Mouse (Mus musculus): ENCODE data around the gene Kifc5b. TPM values are rescaled to one million over a fixed set of nuclear protein-coding genes. Genes with fewer than 3 reads are reported as not detected.

The Kifc5b gene
- polyA plus RNA-seq, 1 experiment from 2014 or later, result 6.4 TPM

DNA sequence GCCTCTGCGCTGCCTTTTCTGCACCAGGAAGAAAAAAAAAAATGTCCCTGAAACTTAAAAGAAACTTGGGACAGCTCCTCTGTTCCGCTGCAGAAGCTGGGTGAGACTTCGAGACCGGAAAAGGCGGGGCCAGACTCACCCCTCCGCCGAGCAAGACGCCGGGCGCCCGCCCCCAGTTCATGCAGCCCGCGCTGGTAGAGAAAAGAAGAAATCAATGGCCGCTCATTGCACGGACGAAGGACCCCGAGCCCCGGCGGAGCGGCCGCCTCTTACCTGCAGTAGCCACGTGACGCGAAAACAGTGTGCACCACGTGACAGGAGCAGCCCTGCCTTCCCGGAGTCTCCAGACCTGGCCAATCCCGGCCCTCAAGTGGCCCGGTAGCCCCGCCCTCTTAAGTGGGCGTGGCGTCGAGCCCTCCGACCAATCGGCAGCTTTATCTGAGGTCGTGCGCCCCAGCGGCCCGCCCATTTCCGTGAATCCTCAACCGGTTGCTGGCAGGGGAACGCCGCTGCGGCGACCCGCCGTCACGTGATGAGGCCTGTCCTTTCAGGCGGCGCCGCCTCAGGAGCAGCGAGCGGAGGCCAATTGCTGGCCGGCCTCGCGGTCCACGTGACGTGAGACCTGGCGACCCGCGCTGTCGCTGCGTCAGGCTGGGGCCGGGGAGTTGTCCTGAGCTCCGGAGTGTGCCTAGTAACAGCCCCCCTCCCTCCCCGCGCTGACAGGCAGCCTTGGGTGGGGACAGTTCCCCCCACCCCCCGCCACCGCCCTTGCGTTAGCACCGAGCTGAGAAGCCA lies 22.5 kb downstream of the Kifc5b start, which contains the start of gene Cuta:
TSS of gene Cuta (minus strand) at position 392 of the 795 bp plus-strand sequence.
- Histone ChIP-seq H3K9me3 (replicated peaks; ENCODE audit: control insufficient read depth, low read length) (no peaks in the 10 kb centered on the region), H3K27me3 (ENCODE audit: control insufficient read depth, insufficient read depth, low read length) (no peaks in the 10 kb centered on the region), H3K9ac (ENCODE audit: low read length) (peak within 1 kb of the TSS; percentile 81), H3K4me2 (ENCODE audit: low read depth, low read length) (peak within 1 kb of the TSS; percentile 99), H3K4me1 (ENCODE audit: control insufficient read depth, insufficient read depth, low read length) (peaks cover 24% of the 10 kb centered on the region), H3K4me3 (replicated peaks; ENCODE audit: low read length) (peak within 1 kb of the TSS; percentile 83), H3K36me3 (ENCODE audit: control insufficient read depth, insufficient read depth, low read length) (peaks cover 4% of the 10 kb centered on the region; the same call in 1 of the 2 replicates), H3K27ac (ENCODE audit: low read length) (peak within 1 kb of the TSS; percentile 97)
- under 1% methylated on average over 70 of the region's 70 CpGs for WGBS
- peak; percentile 96 for ATAC-seq (ENCODE audit: insufficient read depth, low FRiP score)

DNA sequence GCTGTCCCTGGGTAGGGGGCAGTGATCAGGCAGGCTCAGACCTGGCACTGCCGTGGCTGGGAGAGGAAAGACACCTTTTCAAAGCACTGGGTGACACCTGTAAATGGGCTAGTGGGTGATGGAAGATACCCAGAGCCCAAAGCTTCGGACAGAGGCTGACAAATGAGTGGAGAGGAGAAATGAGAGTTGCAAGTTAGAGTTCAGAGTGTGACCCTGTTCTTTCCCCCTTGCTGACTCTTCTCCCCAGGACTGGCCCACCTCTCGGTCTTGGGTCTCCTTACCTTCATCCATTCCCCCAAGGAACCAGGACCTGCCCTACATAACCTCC lies 23.0 kb downstream of the Kifc5b start:
- no peaks in the 10 kb centered on the region for H3K27me3 ChIP-seq (ENCODE audit: control insufficient read depth, insufficient read depth, low read length)
- peak overlapping the region; percentile 81 for H3K9ac ChIP-seq (ENCODE audit: low read length)
- H3K36me3 ChIP-seq (ENCODE audit: control insufficient read depth, insufficient read depth, low read length), result peaks cover 4% of the 10 kb centered on the region; the same call in 1 of the 2 replicates
- ATAC-seq (ENCODE audit: insufficient read depth, low FRiP score), result no peak
- 4% methylated on average over 3 of the region's 3 CpGs for WGBS
- H3K4me3 ChIP-seq (replicated peaks; ENCODE audit: low read length), result peak overlapping the region; percentile 83
- H3K4me2 ChIP-seq (ENCODE audit: low read depth, low read length), result peak overlapping the region; percentile 81
- no peaks in the 10 kb centered on the region for H3K9me3 ChIP-seq (replicated peaks; ENCODE audit: control insufficient read depth, low read length)
- H3K4me1 ChIP-seq (ENCODE audit: control insufficient read depth, insufficient read depth, low read length), result peaks cover 24% of the 10 kb centered on the region
- peak overlapping the region; percentile 97 for H3K27ac ChIP-seq (ENCODE audit: low read length)

DNA sequence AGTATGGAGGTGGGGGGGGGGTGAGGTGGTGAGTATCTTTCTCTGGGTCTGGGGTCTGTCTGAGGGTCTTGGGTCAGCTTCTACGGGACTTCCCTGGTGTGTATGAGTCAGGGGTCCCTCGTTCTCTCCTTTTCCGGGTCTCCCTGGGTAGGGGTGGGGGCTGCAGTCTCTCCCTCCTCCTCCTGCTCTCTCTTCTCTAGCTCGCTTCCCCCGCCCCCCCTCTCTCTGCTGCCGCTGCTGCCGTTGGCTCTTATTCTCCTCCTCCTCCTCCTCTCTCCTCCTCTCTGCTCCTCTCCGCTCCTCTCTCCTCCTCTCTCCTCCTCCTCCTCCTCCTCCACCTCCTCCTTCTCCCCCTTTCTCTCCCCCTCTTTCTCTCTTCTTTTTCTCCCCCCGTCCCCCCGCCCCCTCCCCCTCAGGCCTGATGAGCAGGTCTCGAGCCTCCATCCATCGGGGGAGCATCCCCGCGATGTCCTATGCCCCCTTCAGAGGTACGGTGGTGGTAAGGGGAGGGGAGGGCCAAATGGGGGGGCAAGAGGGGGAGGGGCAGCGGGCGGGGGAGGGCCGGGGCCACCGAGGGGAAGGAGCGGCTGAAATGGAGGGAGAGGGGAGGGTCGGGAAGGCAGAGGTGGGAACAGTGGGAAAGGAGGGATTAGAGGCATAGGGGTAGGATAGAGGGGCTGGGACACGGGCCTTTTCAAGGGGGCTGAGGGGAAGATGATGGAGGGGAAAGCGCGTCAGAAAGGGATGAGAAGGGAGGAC lies 24.3 kb downstream of the Kifc5b start, which contains the start of gene Syngap1:
TSS of gene Syngap1 (plus strand) at position 223 of the 759 bp plus-strand sequence.
- peak within 1 kb of the TSS; percentile 81 for H3K4me2 ChIP-seq (ENCODE audit: low read depth, low read length)
- WGBS, result 6% methylated on average over 21 of the region's 24 CpGs
- H3K4me3 ChIP-seq (replicated peaks; ENCODE audit: low read length), result peak within 1 kb of the TSS; percentile 83
- H3K4me1 ChIP-seq (ENCODE audit: control insufficient read depth, insufficient read depth, low read length), result peaks cover 31% of the 10 kb centered on the region
- no peaks in the 10 kb centered on the region for H3K27me3 ChIP-seq (ENCODE audit: control insufficient read depth, insufficient read depth, low read length)
- H3K27ac ChIP-seq (ENCODE audit: low read length), result peak within 1 kb of the TSS; percentile 97
- peaks cover 4% of the 10 kb centered on the region; the same call in 1 of the 2 replicates for H3K36me3 ChIP-seq (ENCODE audit: control insufficient read depth, insufficient read depth, low read length)
- peak within 1 kb of the TSS; percentile 81 for H3K9ac ChIP-seq (ENCODE audit: low read length)
- no peak for ATAC-seq (ENCODE audit: insufficient read depth, low FRiP score)
- H3K9me3 ChIP-seq (replicated peaks; ENCODE audit: control insufficient read depth, low read length), result no peaks in the 10 kb centered on the region

DNA sequence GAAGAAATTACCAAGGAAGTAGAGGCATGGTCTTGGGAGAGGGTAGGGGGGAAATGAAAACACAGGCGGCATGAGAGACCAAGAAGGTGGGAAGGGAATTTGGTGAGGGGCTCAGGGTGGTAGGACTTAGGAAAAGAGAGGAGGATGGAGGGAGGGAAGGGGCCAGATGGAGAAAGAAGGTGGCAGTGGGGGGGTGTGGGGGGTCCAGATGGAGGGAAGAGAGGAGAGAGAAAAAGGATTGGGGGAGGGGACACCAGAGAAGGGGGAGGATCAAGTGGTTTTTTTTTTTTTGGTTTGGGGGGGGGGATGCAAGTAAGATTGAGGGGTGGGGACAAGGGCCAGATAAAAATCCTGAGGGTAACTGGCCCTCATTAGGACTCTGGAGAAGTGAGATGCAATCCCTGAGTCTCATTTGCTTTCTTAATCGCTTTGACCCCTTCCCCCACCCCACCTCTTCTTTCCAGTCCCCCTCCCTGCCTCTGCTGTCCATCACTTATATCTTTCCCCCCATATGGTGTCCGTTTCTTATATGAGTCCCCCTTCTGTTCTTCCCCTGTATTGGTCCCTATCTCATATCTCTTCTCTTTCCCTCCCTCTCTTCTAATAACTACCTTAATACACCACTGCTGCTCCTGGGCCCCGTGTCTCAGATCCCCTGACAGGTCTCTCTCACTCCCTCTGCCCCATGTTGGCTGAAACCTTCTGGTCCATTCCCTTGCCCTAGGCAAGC lies 25.1 kb downstream of the Kifc5b start:
- H3K4me1 ChIP-seq (ENCODE audit: control insufficient read depth, insufficient read depth, low read length), result peaks cover 39% of the 10 kb centered on the region
- 18% methylated on average over 4 of the region's 4 CpGs for WGBS
- peak overlapping the region; percentile 78 for H3K9ac ChIP-seq (ENCODE audit: low read length)
- no peaks in the 10 kb centered on the region for H3K27me3 ChIP-seq (ENCODE audit: control insufficient read depth, insufficient read depth, low read length)
- H3K4me2 ChIP-seq (ENCODE audit: low read depth, low read length), result peak overlapping the region; percentile 58
- H3K27ac ChIP-seq (ENCODE audit: low read length), result peak overlapping the region; percentile 62; the same call in 1 of the 2 replicates
- ATAC-seq (ENCODE audit: insufficient read depth, low FRiP score), result no peak
- no peaks in the 10 kb centered on the region for H3K9me3 ChIP-seq (replicated peaks; ENCODE audit: control insufficient read depth, low read length)
- peak overlapping the region; percentile 50 for H3K4me3 ChIP-seq (replicated peaks; ENCODE audit: low read length)
- no peaks in the 10 kb centered on the region for H3K36me3 ChIP-seq (ENCODE audit: control insufficient read depth, insufficient read depth, low read length)

DNA sequence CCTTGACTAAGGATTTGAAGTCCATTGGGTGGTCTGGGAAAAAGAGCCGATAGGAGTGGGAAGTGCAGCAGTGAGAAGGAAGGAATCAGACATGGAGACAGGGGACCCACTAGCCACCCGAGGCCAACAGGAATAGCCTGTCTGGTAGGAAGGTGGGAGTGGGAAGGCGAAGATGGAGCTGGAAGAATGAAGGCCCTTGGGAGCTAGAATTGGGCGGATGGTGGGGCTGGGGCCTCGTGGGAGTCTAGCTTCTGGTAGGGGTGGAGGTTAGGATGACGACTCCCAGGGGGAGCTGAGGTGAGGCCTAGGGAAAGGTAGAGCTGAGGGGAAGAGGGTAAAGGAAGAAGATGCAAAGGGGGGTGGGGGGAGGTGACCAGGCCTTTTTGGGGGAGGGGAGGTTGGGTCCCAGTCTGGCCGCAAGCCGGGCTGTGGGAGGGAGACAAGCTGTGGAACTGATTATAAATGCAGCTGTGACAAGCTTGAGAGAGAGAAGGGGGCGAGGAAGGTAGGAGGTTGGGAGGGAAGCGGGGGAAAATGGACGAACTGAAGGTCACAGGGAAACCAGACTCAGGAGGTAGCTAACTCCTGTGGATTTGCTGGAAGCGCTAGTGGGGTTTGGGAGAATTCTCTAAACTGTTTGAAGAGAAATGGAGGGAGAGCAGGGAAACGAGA lies 29.1 kb downstream of the Kifc5b start:
- H3K4me1 ChIP-seq (ENCODE audit: control insufficient read depth, insufficient read depth, low read length), result peaks cover 35% of the 10 kb centered on the region
- peak overlapping the region; percentile 76 for H3K9ac ChIP-seq (ENCODE audit: low read length)
- WGBS, result 31% methylated on average over 13 of the region's 13 CpGs
- peak overlapping the region; percentile 72 for H3K27ac ChIP-seq (ENCODE audit: low read length)
- H3K4me3 ChIP-seq (replicated peaks; ENCODE audit: low read length), result peak overlapping the region; percentile 47
- no peaks in the 10 kb centered on the region for H3K27me3 ChIP-seq (ENCODE audit: control insufficient read depth, insufficient read depth, low read length)
- peak overlapping the region; percentile 75 for H3K4me2 ChIP-seq (ENCODE audit: low read depth, low read length)
- H3K36me3 ChIP-seq (ENCODE audit: control insufficient read depth, insufficient read depth, low read length), result no peaks in the 10 kb centered on the region
- no peak for ATAC-seq (ENCODE audit: insufficient read depth, low FRiP score)
- no peaks in the 10 kb centered on the region for H3K9me3 ChIP-seq (replicated peaks; ENCODE audit: control insufficient read depth, low read length)

DNA sequence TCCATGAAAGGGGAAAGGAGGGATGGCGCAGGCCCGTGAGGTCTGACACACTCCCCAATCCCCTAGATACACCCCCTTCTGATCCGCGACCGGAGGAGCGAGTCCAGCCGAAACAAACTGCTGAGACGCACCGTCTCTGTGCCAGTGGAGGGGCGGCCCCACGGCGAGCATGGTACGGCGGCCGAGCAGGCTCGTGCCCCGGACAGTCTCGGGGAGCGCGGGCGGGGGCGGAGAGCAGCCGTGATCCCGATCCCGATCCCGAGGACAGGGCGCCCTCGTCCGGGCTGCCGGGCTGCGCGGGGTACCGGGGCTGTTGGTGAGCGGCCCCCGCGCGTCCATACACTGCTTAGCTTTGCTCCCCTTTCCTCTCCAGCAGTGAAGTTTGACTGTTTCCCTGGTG lies 29.7 kb downstream of the Kifc5b start:
- WGBS, result 4% methylated on average over 37 of the region's 37 CpGs
- Histone ChIP-seq H3K4me1 (ENCODE audit: control insufficient read depth, insufficient read depth, low read length) (peaks cover 41% of the 10 kb centered on the region), H3K27me3 (ENCODE audit: control insufficient read depth, insufficient read depth, low read length) (no peaks in the 10 kb centered on the region), H3K27ac (ENCODE audit: low read length) (peak overlapping the region; percentile 72), H3K9me3 (replicated peaks; ENCODE audit: control insufficient read depth, low read length) (no peaks in the 10 kb centered on the region), H3K4me2 (ENCODE audit: low read depth, low read length) (peak overlapping the region; percentile 75), H3K9ac (ENCODE audit: low read length) (peak overlapping the region; percentile 76), H3K36me3 (ENCODE audit: control insufficient read depth, insufficient read depth, low read length) (no peaks in the 10 kb centered on the region), H3K4me3 (replicated peaks; ENCODE audit: low read length) (peak overlapping the region; percentile 47)
- ATAC-seq (ENCODE audit: insufficient read depth, low FRiP score), result peak; percentile 65

DNA sequence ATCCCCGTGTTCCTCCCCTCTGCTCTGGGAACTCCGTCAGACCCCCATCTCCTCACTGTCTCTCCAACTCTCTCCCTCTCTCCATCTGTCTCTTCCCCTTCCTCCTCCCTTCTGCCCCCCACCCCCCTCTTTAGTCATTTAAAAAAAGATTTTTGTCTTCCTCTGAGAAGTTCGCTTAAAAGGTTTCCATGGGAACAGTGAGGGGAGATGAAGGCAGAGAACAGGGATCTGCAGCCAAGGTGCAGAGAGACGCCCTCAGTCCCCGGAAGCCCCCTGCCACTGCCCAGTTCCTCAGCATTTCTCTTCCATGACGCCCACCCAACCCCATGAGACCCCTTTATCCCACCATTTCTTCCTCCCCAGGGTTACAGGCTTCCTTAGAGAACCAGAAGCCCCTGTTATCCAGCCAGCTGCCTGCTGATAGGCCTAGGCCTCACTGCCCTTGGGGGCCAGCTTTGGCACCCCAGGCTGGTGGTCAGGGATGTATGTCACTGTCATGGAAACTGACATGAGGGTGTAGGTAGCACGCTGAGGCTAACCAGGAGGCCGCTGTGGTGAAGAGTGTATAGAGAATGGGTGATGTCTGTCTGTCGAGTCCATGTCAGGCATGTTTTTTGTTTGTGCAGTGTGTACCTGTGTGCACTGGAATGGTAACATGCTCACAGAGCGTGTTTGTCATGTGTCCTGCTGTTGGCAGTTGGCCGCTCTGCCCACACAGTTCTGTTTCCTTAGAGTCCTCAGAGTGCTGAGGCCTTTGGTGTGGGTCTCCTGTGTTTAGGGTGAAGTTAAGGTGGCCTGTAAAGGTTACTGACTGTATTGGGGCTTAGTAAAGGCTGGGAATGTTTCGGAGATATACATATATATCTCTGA lies 30.6 kb downstream of the Kifc5b start:
- peak overlapping the region; percentile 76; the same call in 1 of the 2 replicates for H3K9ac ChIP-seq (ENCODE audit: low read length)
- ATAC-seq (ENCODE audit: insufficient read depth, low FRiP score), result no peak
- H3K9me3 ChIP-seq (replicated peaks; ENCODE audit: control insufficient read depth, low read length), result no peaks in the 10 kb centered on the region
- WGBS, result 70% methylated on average over 12 of the region's 12 CpGs
- H3K4me3 ChIP-seq (replicated peaks; ENCODE audit: low read length), result peak overlapping the region; percentile 47
- no peak overlapping the region; the same call in 1 of the 2 replicates for H3K27ac ChIP-seq (ENCODE audit: low read length)
- peaks cover 48% of the 10 kb centered on the region for H3K4me1 ChIP-seq (ENCODE audit: control insufficient read depth, insufficient read depth, low read length)
- no peaks in the 10 kb centered on the region for H3K36me3 ChIP-seq (ENCODE audit: control insufficient read depth, insufficient read depth, low read length)
- H3K4me2 ChIP-seq (ENCODE audit: low read depth, low read length), result peak overlapping the region; percentile 75
- no peaks in the 10 kb centered on the region for H3K27me3 ChIP-seq (ENCODE audit: control insufficient read depth, insufficient read depth, low read length)
